ENCODE assay signal across 8 mouse cellular contexts in the genomic region with DNA sequence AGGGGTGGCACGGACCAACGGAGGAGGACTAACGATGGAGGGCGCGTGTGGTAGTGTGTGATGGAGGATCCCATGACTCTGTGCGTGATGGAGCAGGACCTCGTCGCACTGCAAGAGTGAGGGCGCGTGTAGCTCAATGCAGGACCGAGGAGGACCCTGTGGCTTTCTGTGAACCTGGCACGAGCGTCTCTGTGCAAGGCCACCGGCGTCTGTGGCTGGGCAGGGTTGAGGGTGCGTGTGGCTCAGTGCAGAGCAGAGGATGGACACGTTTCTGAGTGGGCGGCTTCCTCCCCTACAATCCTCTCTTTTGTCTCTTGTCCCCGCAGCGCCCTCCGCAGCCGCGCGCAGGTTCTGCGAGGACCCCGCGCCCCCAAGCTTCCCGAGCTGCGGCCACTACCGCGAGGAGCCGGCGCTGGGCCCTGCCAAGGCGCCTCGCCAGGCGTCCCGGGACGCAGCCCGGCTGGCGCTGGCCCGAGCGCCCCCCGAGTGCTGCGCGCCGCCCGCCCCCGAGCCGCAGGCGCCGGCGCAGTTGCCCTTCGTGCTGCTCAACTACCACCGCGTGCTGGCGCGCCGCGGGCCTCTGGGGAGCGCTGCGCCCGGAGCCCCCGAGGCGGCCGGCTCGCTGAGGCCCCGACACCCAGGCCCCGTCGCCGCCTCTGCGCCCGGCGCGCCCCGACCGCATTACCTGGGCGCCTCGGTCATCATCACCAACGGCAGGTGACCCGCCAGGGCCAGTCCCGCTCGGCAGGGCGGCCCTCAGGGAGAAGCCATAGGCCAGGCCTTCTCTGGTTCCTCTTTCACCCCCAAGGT. TPM values are rescaled to one million over a fixed set of nuclear protein-coding genes. Genes with fewer than 3 reads are reported as not detected.
A peak's percentile ranks its signal among the peaks of the same experiment; 100 is the strongest.
DNase-seq lines count a peak whose midpoint lies in the region; ATAC-seq lines count a peak whose summit lies in the region.

No protein-coding gene starts in this region.

- no peaks in the 10 kb centered on the region for H3K9me3 ChIP-seq in heart, embryonic 13.5 days
- H3K9me3 ChIP-seq in limb, embryonic 11.5 days (ENCODE audit: control insufficient read depth, low read length): no peaks in the 10 kb centered on the region

- peak overlapping the region; percentile 75 for H3K9ac ChIP-seq in heart, embryonic 13.5 days
- peak overlapping the region; percentile 62 for H3K9ac ChIP-seq in limb, embryonic 11.5 days (ENCODE audit: low read length)

- H3K4me1 ChIP-seq in heart, embryonic 13.5 days: peaks cover 20% of the 10 kb centered on the region
- H3K4me1 ChIP-seq in limb, embryonic 11.5 days (ENCODE audit: control insufficient read depth, insufficient read depth, low read length): peaks cover 13% of the 10 kb centered on the region; the same call in 1 of the 2 replicates

- peak overlapping the region; percentile 58 for H3K4me3 ChIP-seq in heart, embryonic 13.5 days
- H3K4me3 ChIP-seq in limb, embryonic 11.5 days (ENCODE audit: low read depth, low read length): peak overlapping the region; percentile 35

- no peak for DNase-seq in heart, postnatal 10 days
- peak; percentile 48 for DNase-seq in thymus, postnatal 4 days
- DNase-seq in thymus, postnatal 10 days (ENCODE audit: low spot score in 2 of 2): no peak
- peak; percentile 62 for DNase-seq in limb, embryonic 11.5 days (ENCODE audit: low spot score)
- DNase-seq in retina, embryonic 14.5 days (ENCODE audit: low spot score): peak; percentile 52
- no peak for DNase-seq in spleen, adult 12 weeks (ENCODE audit: low spot score)

- no peaks in the 10 kb centered on the region for H3K36me3 ChIP-seq in heart, embryonic 13.5 days
- H3K36me3 ChIP-seq in limb, embryonic 11.5 days (ENCODE audit: control insufficient read depth, insufficient read depth, low read length): no peaks in the 10 kb centered on the region

- intact Hi-C loops in heart, postnatal 10 days (cut with DNase I): no loop called here

- no peak overlapping the region for H3K27ac ChIP-seq in heart, embryonic 13.5 days (replicated peaks)
- H3K27ac ChIP-seq in limb, embryonic 11.5 days (replicated peaks; ENCODE audit: low read depth, low read length): no peak overlapping the region

- H3K27me3 ChIP-seq in heart, embryonic 13.5 days (replicated peaks): peaks cover 67% of the 10 kb centered on the region
- H3K27me3 ChIP-seq in limb, embryonic 11.5 days (ENCODE audit: control insufficient read depth, insufficient read depth, low read length): peaks cover 56% of the 10 kb centered on the region

- H3K4me2 ChIP-seq in heart, embryonic 13.5 days: peak overlapping the region; percentile 91
- peak overlapping the region; percentile 97 for H3K4me2 ChIP-seq in limb, embryonic 11.5 days (ENCODE audit: low read depth, severe bottlenecking)

- no peak for ATAC-seq in heart, embryonic 13.5 days (ENCODE audit: extremely low read depth, insufficient number of reproducible peaks, low FRiP score, low TSS enrichment)
- ATAC-seq in limb, embryonic 11.5 days (ENCODE audit: insufficient number of reproducible peaks, low FRiP score, low TSS enrichment, low read depth): peak; percentile 29; the same call in 1 of the 2 replicates
- ATAC-seq in cerebellum, adult (ENCODE audit: insufficient number of reproducible peaks, low FRiP score, low TSS enrichment): no peak

- WGBS in heart, embryonic 13.5 days: 2% methylated on average over 83 of the region's 83 CpGs
- WGBS in limb, embryonic 11.5 days: 2% methylated on average over 83 of the region's 83 CpGs

RNA-seq across cellular contexts. Expression of a gene that starts 40.6 kb away (rescaled TPM):
- 0.07 and 0.08 TPM in 2 replicates for polyA plus RNA-seq in heart, embryonic 13.5 days (2015; fragmentation: Nextera tagmentation; extraction: Ambion mirVana)
- not detected for total RNA-seq in heart, postnatal 10 days (2021)
- 2.6 and 2.7 TPM in 2 replicates for polyA plus RNA-seq in limb, embryonic 11.5 days (2014; fragmentation: Nextera tagmentation; extraction: Ambion mirVana)

Comparison
In these comparisons a context has a peak if more than half of its experiments do, and no peak if none do; other contexts are left out.
1. DNase-seq: peak in thymus, postnatal 4 days (single experiment), limb, embryonic 11.5 days (single experiment) and retina, embryonic 14.5 days (single experiment); none in heart, postnatal 10 days (0 of 2), thymus, postnatal 10 days (0 of 2) and spleen, adult 12 weeks (single experiment).